Mouse (Mus musculus): ENCODE data around the gene Lgals4. TPM values are rescaled to one million over a fixed set of nuclear protein-coding genes. Genes with fewer than 3 reads are reported as not detected.

Gene Lgals4
- total and polyA plus RNA-seq, 2 experiments from 2014 or later = 3.5 to 4.8 TPM

- H3K9ac ChIP-seq (replicated peaks; ENCODE audit: low read length, poor library complexity, severe bottlenecking) = no peak overlapping the region
- no peak overlapping the region for H3K4me2 ChIP-seq (ENCODE audit: low read depth, low read length, poor library complexity, severe bottlenecking)
- H3K27ac ChIP-seq (ENCODE audit: low read depth, low read length) = no peak overlapping the region
- no peaks in the 10 kb centered on the region for H3K27me3 ChIP-seq (ENCODE audit: insufficient read depth, low read length)
- peaks cover 74% of the 10 kb centered on the region for H3K36me3 ChIP-seq (ENCODE audit: insufficient read depth, low read length)
- no peaks in the 10 kb centered on the region for H3K4me1 ChIP-seq (ENCODE audit: insufficient read depth, low read length)
- ATAC-seq (ENCODE audit: low FRiP score) (no peak), DNase-seq (ENCODE audit: low spot score) (no peak)
- no peak overlapping the region for H3K4me3 ChIP-seq (ENCODE audit: low read depth, low read length)
- no peaks in the 10 kb centered on the region for H3K9me3 ChIP-seq (ENCODE audit: low read length)
- WGBS = 80% methylated on average over 18 of the region's 18 CpGs
- no peak for TF ChIP-seq CTCF (IDR thresholded peaks at IDR 0.05)
These were observed 15.2 kb upstream of the Lgals4 start for GRCm38 (mm10) chr7:28818436-28818835.

GRCm38 (mm10) chr7:28818861-28819452, 14.7 kb upstream of the Lgals4 start:
- Histone ChIP-seq H3K9me3 (ENCODE audit: low read length) (no peaks in the 10 kb centered on the region), H3K27ac (ENCODE audit: low read depth, low read length) (no peak overlapping the region), H3K4me3 (ENCODE audit: low read depth, low read length) (no peak overlapping the region), H3K4me1 (ENCODE audit: insufficient read depth, low read length) (no peaks in the 10 kb centered on the region), H3K9ac (replicated peaks; ENCODE audit: low read length, poor library complexity, severe bottlenecking) (no peak overlapping the region), H3K36me3 (ENCODE audit: insufficient read depth, low read length) (peaks cover 69% of the 10 kb centered on the region), H3K27me3 (ENCODE audit: insufficient read depth, low read length) (no peaks in the 10 kb centered on the region), H3K4me2 (ENCODE audit: low read depth, low read length, poor library complexity, severe bottlenecking) (no peak overlapping the region)
- TF ChIP-seq CTCF (IDR thresholded peaks at IDR 0.05) = no peak
- DNase-seq (ENCODE audit: low spot score) (no peak), ATAC-seq (ENCODE audit: low FRiP score) (no peak)
- WGBS = 83% methylated on average over 4 of the region's 4 CpGs

- no peak for ATAC-seq (ENCODE audit: low FRiP score)
- Histone ChIP-seq H3K4me2 (ENCODE audit: low read depth, low read length, poor library complexity, severe bottlenecking) (no peak overlapping the region), H3K9me3 (ENCODE audit: low read length) (no peaks in the 10 kb centered on the region), H3K27me3 (ENCODE audit: insufficient read depth, low read length) (no peaks in the 10 kb centered on the region), H3K4me1 (ENCODE audit: insufficient read depth, low read length) (no peaks in the 10 kb centered on the region), H3K9ac (replicated peaks; ENCODE audit: low read length, poor library complexity, severe bottlenecking) (no peak overlapping the region), H3K27ac (ENCODE audit: low read depth, low read length) (no peak overlapping the region), H3K36me3 (ENCODE audit: insufficient read depth, low read length) (peaks cover 64% of the 10 kb centered on the region), H3K4me3 (ENCODE audit: low read depth, low read length) (no peak overlapping the region)
- 82% methylated on average over 4 of the region's 4 CpGs for WGBS
- DNase-seq (ENCODE audit: low spot score) = no peak
- TF ChIP-seq CTCF (IDR thresholded peaks at IDR 0.05) = no peak
These were observed 14.1 kb upstream of the Lgals4 start for GRCm38 (mm10) chr7:28819571-28819970.

GRCm38 (mm10) chr7:28820358-28821260, 13.0 kb upstream of the Lgals4 start:
- DNase-seq (ENCODE audit: low spot score) (peak; percentile 51), ATAC-seq (ENCODE audit: low FRiP score) (no peak)
- Histone ChIP-seq H3K36me3 (ENCODE audit: insufficient read depth, low read length) (peaks cover 55% of the 10 kb centered on the region), H3K4me2 (ENCODE audit: low read depth, low read length, poor library complexity, severe bottlenecking) (no peak overlapping the region), H3K9ac (replicated peaks; ENCODE audit: low read length, poor library complexity, severe bottlenecking) (no peak overlapping the region), H3K4me1 (ENCODE audit: insufficient read depth, low read length) (0 out of 2 replicates have a peak, but pooled peaks cover under 1% of the 10 kb centered on the region), H3K4me3 (ENCODE audit: low read depth, low read length) (no peak overlapping the region), H3K27ac (ENCODE audit: low read depth, low read length) (peak overlapping the region; percentile 26; the same call in 1 of the 2 replicates), H3K9me3 (ENCODE audit: low read length) (no peaks in the 10 kb centered on the region), H3K27me3 (ENCODE audit: insufficient read depth, low read length) (no peaks in the 10 kb centered on the region)
- 40% methylated on average over 12 of the region's 12 CpGs for WGBS
- TF ChIP-seq CTCF (IDR thresholded peaks at IDR 0.05) = no peak

- H3K4me2 ChIP-seq (ENCODE audit: low read depth, low read length, poor library complexity, severe bottlenecking) = no peak overlapping the region
- no peaks in the 10 kb centered on the region for H3K9me3 ChIP-seq (ENCODE audit: low read length)
- no peak overlapping the region for H3K9ac ChIP-seq (replicated peaks; ENCODE audit: low read length, poor library complexity, severe bottlenecking)
- peaks cover 6% of the 10 kb centered on the region; the same call in 1 of the 2 replicates for H3K4me1 ChIP-seq (ENCODE audit: insufficient read depth, low read length)
- WGBS = 62% methylated on average over 10 of the region's 10 CpGs
- no peak for TF ChIP-seq CTCF (IDR thresholded peaks at IDR 0.05)
- H3K27me3 ChIP-seq (ENCODE audit: insufficient read depth, low read length) = no peaks in the 10 kb centered on the region
- ATAC-seq (ENCODE audit: low FRiP score) (no peak), DNase-seq (ENCODE audit: low spot score) (no peak)
- peaks cover 48% of the 10 kb centered on the region for H3K36me3 ChIP-seq (ENCODE audit: insufficient read depth, low read length)
- H3K27ac ChIP-seq (ENCODE audit: low read depth, low read length) = no peak overlapping the region
- H3K4me3 ChIP-seq (ENCODE audit: low read depth, low read length) = no peak overlapping the region
These were observed 12.3 kb upstream of the Lgals4 start for GRCm38 (mm10) chr7:28821261-28821831.
